Mouse (Mus musculus) urinary bladder, adult 18-20 months (tissue): ENCODE measurements at regions not wholly inside any gene's neighbourhood (a gene's known extent, or its start where the extent isn't known, plus 50 kb on each side); places are given as distances from the start of the nearest gene placed in this dataset.

Experiments
- DNase-seq, 2 experiments: peaks; one replicate each; pipeline ENCODE4 v3.0.0; 2022; ENCODE audit warnings: low spot score in 2 of 2, mixed read lengths in 2 of 2

GRCm38 (mm10) chr1:34642304-34642893 is 62.9 kb downstream of the Amer3 start:
- peak; percentile 45 to 70 for DNase-seq

- no peak for DNase-seq
These were observed 74.6 kb downstream of the Amer3 start for GRCm38 (mm10) chr1:34653963-34654644.

GRCm38 (mm10) chr1:34657481-34657880 is 78.0 kb downstream of the Amer3 start:
- no peak for DNase-seq

- no peak for DNase-seq
These were observed 84.6 kb downstream of the Amer3 start for GRCm38 (mm10) chr1:34663875-34664547.

GRCm38 (mm10) chr1:34664816-34665511 is 85.5 kb downstream of the Amer3 start:
- DNase-seq = no peak

- no peak for DNase-seq
These were observed 86.0 kb downstream of the Amer3 start for GRCm38 (mm10) chr1:34665512-34665854.

GRCm38 (mm10) chr1:34666226-34666662 is 86.8 kb downstream of the Amer3 start:
- no peak for DNase-seq

GRCm38 (mm10) chr1:34677105-34677741 is 97.8 kb downstream of the Amer3 start:
- DNase-seq = peak in 1 of 2 experiments; percentile 7

- DNase-seq = peak; percentile 83 to 91
These were observed 98.6 kb downstream of the Amer3 start for GRCm38 (mm10) chr1:34677832-34678733.

- DNase-seq = no peak
These were observed 99.2 kb downstream of the Amer3 start for GRCm38 (mm10) chr1:34678734-34679068.

GRCm38 (mm10) chr1:34686539-34686938 is 107.1 kb downstream of the Amer3 start:
- DNase-seq = no peak

GRCm38 (mm10) chr1:34696533-34696932 is 117.1 kb downstream of the Amer3 start:
- DNase-seq = no peak

- DNase-seq = no peak
These were observed 121.0 kb downstream of the Amer3 start for GRCm38 (mm10) chr1:34700237-34701030.

- peak in 1 of 2 experiments; percentile 75 for DNase-seq
These were observed 122.0 kb downstream of the Amer3 start for GRCm38 (mm10) chr1:34701436-34701835.

- DNase-seq = no peak
These were observed 129.6 kb downstream of the Amer3 start for GRCm38 (mm10) chr1:34709089-34709488.

- peak in 1 of 2 experiments; percentile 82 for DNase-seq
These were observed 120.2 kb downstream of the Fam168b start for GRCm38 (mm10) chr1:34722674-34723073.

GRCm38 (mm10) chr1:34732156-34732555 is 110.7 kb downstream of the Fam168b start:
- DNase-seq = no peak

- DNase-seq = no peak
These were observed 109.6 kb downstream of the Fam168b start for GRCm38 (mm10) chr1:34733026-34733913.
